Mouse (Mus musculus) E14TG2a.4 (cell line): ENCODE results near the gene Sema5a.
"Not testable (repeated sequence)": the region's sequence is repeated elsewhere in the genome, so short reads cannot be mapped to it uniquely, and the experiment has no call there.

ENCODE experiments used
- H3K27me3 ChIP-seq: 2 replicates; pipeline ENCODE4 v1.6.1; 2014; ENCODE audit warnings: low read length, control low read depth; ENCODE audit not compliant: insufficient read depth
- H3K36me3 ChIP-seq: 2 replicates; pipeline ENCODE4 v1.6.1; 2014; ENCODE audit warnings: low read length, control low read depth; ENCODE audit not compliant: insufficient read depth
- H3K4me1 ChIP-seq: replicated peaks from 2 replicates; pipeline ENCODE4 v1.6.1; 2014; ENCODE audit warnings: low read depth, low read length, control low read depth
- H3K4me3 ChIP-seq: replicated peaks from 2 replicates; pipeline ENCODE4 v1.5.1; 2014; ENCODE audit warnings: mild to moderate bottlenecking, low read length
- H3K9me3 ChIP-seq: 2 replicates; pipeline ENCODE4 v1.6.1; 2014; ENCODE audit warnings: low read length, control low read depth
- CTCF ChIP-seq: conservative IDR thresholded peaks from 2 replicates; pipeline ENCODE4 v1.5.1; 2014; ENCODE audit warnings: low read length
- NANOG ChIP-seq: IDR thresholded peaks from 2 replicates; pipeline ENCODE4 v1.6.1; 2014; ENCODE audit warnings: borderline replicate concordance, low read length, mixed read lengths
- POU5F1 ChIP-seq: IDR thresholded peaks from 2 replicates; pipeline ENCODE4 v1.6.1; 2014; ENCODE audit warnings: low read length, borderline replicate concordance

Gene Sema5a

GRCm38 (mm10) chr15:32226888-32227395 is 17.7 kb upstream of the Sema5a start:
- no peak overlapping the region for H3K4me3 ChIP-seq
- no peak for TF ChIP-seq CTCF
- TF ChIP-seq POU5F1, result no peak
- no peaks in the 10 kb centered on the region for H3K4me1 ChIP-seq
- no peaks in the 10 kb centered on the region for H3K36me3 ChIP-seq
- no peaks in the 10 kb centered on the region for H3K9me3 ChIP-seq
- H3K27me3 ChIP-seq, result no peaks in the 10 kb centered on the region

- TF ChIP-seq POU5F1 (no peak), NANOG (no peak), CTCF (no peak)
- no peak overlapping the region for H3K4me3 ChIP-seq
- peaks cover 4% of the 10 kb centered on the region for H3K27me3 ChIP-seq
- H3K9me3 ChIP-seq, result no peaks in the 10 kb centered on the region
- no peaks in the 10 kb centered on the region for H3K4me1 ChIP-seq
- no peaks in the 10 kb centered on the region for H3K36me3 ChIP-seq
Observed at GRCm38 (mm10) chr15:32230066-32230465, 14.5 kb upstream of the Sema5a start.

GRCm38 (mm10) chr15:32232189-32232588 is 12.4 kb upstream of the Sema5a start:
- no peak for TF ChIP-seq CTCF
- no peak for TF ChIP-seq NANOG
- no peak for TF ChIP-seq POU5F1
- Histone ChIP-seq H3K4me1 (no peaks in the 10 kb centered on the region), H3K9me3 (no peaks in the 10 kb centered on the region), H3K36me3 (no peaks in the 10 kb centered on the region), H3K4me3 (no peak overlapping the region), H3K27me3 (peaks cover 4% of the 10 kb centered on the region)

- H3K4me3 ChIP-seq, H3K9me3 ChIP-seq, H3K4me1 ChIP-seq, H3K27me3 ChIP-seq, H3K36me3 ChIP-seq: not testable (repeated sequence)
Observed at GRCm38 (mm10) chr15:32232666-32233141, 11.9 kb upstream of the Sema5a start.

- no peak overlapping the region for H3K4me3 ChIP-seq
- H3K36me3 ChIP-seq, result no peaks in the 10 kb centered on the region
- H3K4me1 ChIP-seq, result no peaks in the 10 kb centered on the region
- peaks cover 4% of the 10 kb centered on the region for H3K27me3 ChIP-seq
- TF ChIP-seq NANOG (no peak), POU5F1 (no peak), CTCF (no peak)
- no peaks in the 10 kb centered on the region for H3K9me3 ChIP-seq
Observed at GRCm38 (mm10) chr15:32233451-32233850, 11.2 kb upstream of the Sema5a start.

GRCm38 (mm10) chr15:32239099-32239498 is 5.5 kb upstream of the Sema5a start:
- TF ChIP-seq POU5F1 (no peak), NANOG (no peak), CTCF (no peak)
- no peaks in the 10 kb centered on the region for H3K9me3 ChIP-seq
- no peak overlapping the region for H3K4me3 ChIP-seq
- peaks cover 10% of the 10 kb centered on the region; the same call in 1 of the 2 replicates for H3K27me3 ChIP-seq
- H3K4me1 ChIP-seq, result peaks cover 7% of the 10 kb centered on the region; the same call in 1 of the 2 replicates
- H3K36me3 ChIP-seq, result no peaks in the 10 kb centered on the region

GRCm38 (mm10) chr15:32240159-32240558 is 4.5 kb upstream of the Sema5a start:
- no peak overlapping the region for H3K4me3 ChIP-seq
- H3K36me3 ChIP-seq, result no peaks in the 10 kb centered on the region
- H3K27me3 ChIP-seq, result peaks cover 15% of the 10 kb centered on the region
- TF ChIP-seq POU5F1, result no peak
- H3K9me3 ChIP-seq, result no peaks in the 10 kb centered on the region
- H3K4me1 ChIP-seq, result peaks cover 11% of the 10 kb centered on the region; the same call in 1 of the 2 replicates

- Histone ChIP-seq H3K9me3 (no peaks in the 10 kb centered on the region), H3K4me3 (no peak overlapping the region), H3K36me3 (no peaks in the 10 kb centered on the region), H3K27me3 (peaks cover 29% of the 10 kb centered on the region), H3K4me1 (peaks cover 15% of the 10 kb centered on the region)
- TF ChIP-seq POU5F1 (no peak), NANOG (no peak), CTCF (no peak)
Observed at GRCm38 (mm10) chr15:32241666-32242065, 2.9 kb upstream of the Sema5a start.

GRCm38 (mm10) chr15:32243096-32243785 is 1.4 kb upstream of the Sema5a start:
- Histone ChIP-seq H3K36me3 (no peaks in the 10 kb centered on the region), H3K4me3 (no peak overlapping the region), H3K4me1 (peaks cover 15% of the 10 kb centered on the region), H3K27me3 (peaks cover 40% of the 10 kb centered on the region), H3K9me3 (no peaks in the 10 kb centered on the region)
- no peak for TF ChIP-seq CTCF
- no peak for TF ChIP-seq POU5F1
- no peak for TF ChIP-seq NANOG
